Mouse (Mus musculus) hindbrain, embryonic 16.5 days (tissue): ENCODE results near the gene Rpl14. TPM values are rescaled to one million over a fixed set of nuclear protein-coding genes. Genes with fewer than 3 reads are reported as not detected.

Source experiments
- ATAC-seq: fragments of 200-750 bp; cut with Nextera tagmentation; 2 replicates; pipeline ENCODE4 v1.8.0; 2017; ENCODE audit warnings: moderate TSS enrichment, moderate library complexity
- H3K27ac ChIP-seq: fragments of 300-500 bp; sonication (generic); 2 replicates; pipeline ENCODE4 v1.5.1; 2014; ENCODE audit warnings: low read depth, mild to moderate bottlenecking, control low read depth, low read length, moderate library complexity
- H3K27me3 ChIP-seq: fragments of 300-500 bp; sonication (generic); replicated peaks from 2 replicates; pipeline ENCODE4 v1.6.1; 2014; ENCODE audit warnings: low read length; ENCODE audit not compliant: control insufficient read depth, insufficient read depth
- H3K36me3 ChIP-seq: fragments of 300-500 bp; sonication (generic); 2 replicates; pipeline ENCODE4 v1.6.1; 2014; ENCODE audit warnings: mild to moderate bottlenecking, low read length, moderate library complexity, mixed read lengths; ENCODE audit not compliant: control insufficient read depth, insufficient read depth
- H3K4me1 ChIP-seq: fragments of 300-500 bp; sonication (generic); 2 replicates; pipeline ENCODE4 v1.6.1; 2014; ENCODE audit warnings: low read depth, low read length; ENCODE audit not compliant: control insufficient read depth, insufficient read depth
- H3K4me2 ChIP-seq: fragments of 300-500 bp; sonication (generic); 2 replicates; pipeline ENCODE4 v1.6.1; 2014; ENCODE audit warnings: mild to moderate bottlenecking, low read length, control low read depth, moderate library complexity
- H3K4me3 ChIP-seq: fragments of 300-500 bp; sonication (generic); 2 replicates; pipeline ENCODE4 v1.5.1; 2014; ENCODE audit warnings: mild to moderate bottlenecking, low read length, control low read depth, moderate library complexity
- H3K9ac ChIP-seq: fragments of 300-500 bp; sonication (generic); 2 replicates; pipeline ENCODE4 v1.6.1; 2014; ENCODE audit warnings: low read depth, mild to moderate bottlenecking, control low read depth, low read length, moderate library complexity
- H3K9me3 ChIP-seq: fragments of 300-500 bp; sonication (generic); 2 replicates; pipeline ENCODE4 v1.6.1; 2014; ENCODE audit warnings: mild to moderate bottlenecking, low read length, moderate library complexity; ENCODE audit not compliant: control insufficient read depth
- WGBS: fragments of 180-500 bp; shearing (Covaris S2); extraction: QIAGEN DNeasy Blood & Tissue Kit; methylation state at CpG from one replicate; pipeline ENCODE4 v1.1.7; 2014; 5-methylcytosine and 5-hydroxymethylcytosine counted together
- polyA plus RNA-seq: library from polyadenylated mRNA; unstranded; fragments of >200 nt; fragmentation: Nextera tagmentation; extraction: Ambion mirVana; gene quantifications from 2 replicates; pipeline ENCODE4 v1.2.1, GENCODE M21; 2015

The Rpl14 gene
- polyA plus RNA-seq, 1 experiment from 2014 or later = 360 TPM

GRCm38 (mm10) chr9:120595306-120595705 is 24.1 kb downstream of the Rpl14 start:
- WGBS = 46% methylated on average over 4 of the region's 4 CpGs
- 0 out of 2 replicates have a peak, but pooled peaks have one; percentile 40 for ATAC-seq
- Histone ChIP-seq H3K4me2 (no peak overlapping the region), H3K4me3 (no peak overlapping the region), H3K27ac (no peak overlapping the region), H3K4me1 (no peaks in the 10 kb centered on the region; the same call in 1 of the 2 replicates), H3K9me3 (no peaks in the 10 kb centered on the region), H3K27me3 (no peaks in the 10 kb centered on the region), H3K9ac (no peak overlapping the region), H3K36me3 (no peaks in the 10 kb centered on the region)

GRCm38 (mm10) chr9:120601488-120602171 is 30.4 kb downstream of the Rpl14 start:
- Histone ChIP-seq H3K27ac (no peak overlapping the region), H3K36me3 (no peaks in the 10 kb centered on the region), H3K9me3 (no peaks in the 10 kb centered on the region), H3K4me1 (peaks cover 12% of the 10 kb centered on the region), H3K9ac (no peak overlapping the region), H3K4me3 (no peak overlapping the region), H3K4me2 (no peak overlapping the region), H3K27me3 (no peaks in the 10 kb centered on the region)
- 22% methylated on average over 17 of the region's 17 CpGs for WGBS
- peak; percentile 65 for ATAC-seq

GRCm38 (mm10) chr9:120602172-120602838 is 31.1 kb downstream of the Rpl14 start:
- Histone ChIP-seq H3K9ac (0 out of 2 replicates have a peak overlapping the region, but pooled peaks have one; percentile 5), H3K4me3 (no peak overlapping the region), H3K4me2 (peak overlapping the region; percentile 30), H3K36me3 (no peaks in the 10 kb centered on the region), H3K27me3 (no peaks in the 10 kb centered on the region), H3K4me1 (peaks cover 12% of the 10 kb centered on the region), H3K9me3 (peaks cover 1% of the 10 kb centered on the region), H3K27ac (no peak overlapping the region)
- 53% methylated on average over 17 of the region's 17 CpGs for WGBS
- ATAC-seq = peak; percentile 62

- peak; percentile 91 for ATAC-seq
- peaks cover 12% of the 10 kb centered on the region for H3K4me1 ChIP-seq
- H3K9me3 ChIP-seq = peaks cover 8% of the 10 kb centered on the region
- H3K36me3 ChIP-seq = no peaks in the 10 kb centered on the region
- no peaks in the 10 kb centered on the region for H3K27me3 ChIP-seq
- peak overlapping the region; percentile 5; the same call in 1 of the 2 replicates for H3K9ac ChIP-seq
- H3K4me2 ChIP-seq = peak overlapping the region; percentile 35
- no peak overlapping the region for H3K4me3 ChIP-seq
- 2% methylated on average over 23 of the region's 23 CpGs for whole genome bisulfite sequencing
- H3K27ac ChIP-seq = no peak overlapping the region
Observed at GRCm38 (mm10) chr9:120602839-120603511, 31.7 kb downstream of the Rpl14 start.

- H3K4me2 ChIP-seq = peak overlapping the region; percentile 35
- no peaks in the 10 kb centered on the region for H3K27me3 ChIP-seq
- peaks cover 12% of the 10 kb centered on the region for H3K4me1 ChIP-seq
- H3K9ac ChIP-seq = peak overlapping the region; percentile 28; the same call in 1 of the 2 replicates
- 13% methylated on average over 10 of the region's 10 CpGs for whole genome bisulfite sequencing
- no peak for ATAC-seq
- no peak overlapping the region for H3K4me3 ChIP-seq
- H3K36me3 ChIP-seq = no peaks in the 10 kb centered on the region
- H3K9me3 ChIP-seq = peaks cover 9% of the 10 kb centered on the region
- H3K27ac ChIP-seq = no peak overlapping the region
Observed at GRCm38 (mm10) chr9:120603512-120603908, 32.3 kb downstream of the Rpl14 start.

GRCm38 (mm10) chr9:120603956-120604355 is 32.7 kb downstream of the Rpl14 start:
- no peaks in the 10 kb centered on the region for H3K27me3 ChIP-seq
- H3K9ac ChIP-seq = no peak overlapping the region
- H3K4me1 ChIP-seq = peaks cover 12% of the 10 kb centered on the region
- ATAC-seq = no peak; the same call in 1 of the 2 replicates
- 46% methylated on average over 11 of the region's 12 CpGs for WGBS
- peaks cover 9% of the 10 kb centered on the region for H3K9me3 ChIP-seq
- H3K36me3 ChIP-seq = no peaks in the 10 kb centered on the region
- H3K4me2 ChIP-seq = no peak overlapping the region
- no peak overlapping the region for H3K27ac ChIP-seq
- no peak overlapping the region for H3K4me3 ChIP-seq

- H3K27ac ChIP-seq = no peak overlapping the region
- no peak overlapping the region for H3K4me3 ChIP-seq
- H3K4me1 ChIP-seq = no peaks in the 10 kb centered on the region
- H3K4me2 ChIP-seq = no peak overlapping the region
- peaks cover 9% of the 10 kb centered on the region for H3K9me3 ChIP-seq
- H3K9ac ChIP-seq = no peak overlapping the region
- no peaks in the 10 kb centered on the region for H3K36me3 ChIP-seq
- ATAC-seq = no peak
- no peaks in the 10 kb centered on the region for H3K27me3 ChIP-seq
Observed at GRCm38 (mm10) chr9:120611055-120611454, 39.8 kb downstream of the Rpl14 start.

- Histone ChIP-seq H3K27me3 (no peaks in the 10 kb centered on the region), H3K9me3 (no peaks in the 10 kb centered on the region), H3K4me2 (no peak overlapping the region), H3K9ac (no peak overlapping the region), H3K4me3 (no peak overlapping the region), H3K4me1 (peaks cover 2% of the 10 kb centered on the region), H3K36me3 (no peaks in the 10 kb centered on the region), H3K27ac (no peak overlapping the region)
- no peak for ATAC-seq
- 95% methylated on average over 6 of the region's 6 CpGs for WGBS
Observed at GRCm38 (mm10) chr9:120614059-120614458, 42.8 kb downstream of the Rpl14 start.

- no peak overlapping the region for H3K4me3 ChIP-seq
- H3K9me3 ChIP-seq = peaks cover 8% of the 10 kb centered on the region; the same call in 1 of the 2 replicates
- WGBS = 77% methylated on average over 6 of the region's 6 CpGs
- no peak for ATAC-seq
- no peaks in the 10 kb centered on the region for H3K27me3 ChIP-seq
- H3K27ac ChIP-seq = no peak overlapping the region
- H3K9ac ChIP-seq = no peak overlapping the region
- peaks cover 17% of the 10 kb centered on the region for H3K4me1 ChIP-seq
- H3K36me3 ChIP-seq = no peaks in the 10 kb centered on the region
- no peak overlapping the region for H3K4me2 ChIP-seq
Observed at GRCm38 (mm10) chr9:120618101-120618500, 46.9 kb downstream of the Rpl14 start.
